Mouse (Mus musculus) embryonic facial prominence, embryonic 12.5 days (tissue): ENCODE measurements around the gene Mctp2. TPM values are rescaled to one million over a fixed set of nuclear protein-coding genes. Genes with fewer than 3 reads are reported as not detected.

Experiments used
- ATAC-seq: fragments of 200-750 bp; cut with Nextera tagmentation; 2 replicates; pipeline ENCODE4 v1.8.0; 2017; ENCODE audit not compliant: insufficient number of reproducible peaks, insufficient read depth, low FRiP score, low TSS enrichment
- H3K27ac ChIP-seq: fragments of 300-500 bp; sonication (generic); 2 replicates; pipeline ENCODE4 v1.5.1; 2016; ENCODE audit warnings: mild to moderate bottlenecking
- H3K27me3 ChIP-seq: fragments of 300-500 bp; sonication (generic); 2 replicates; pipeline ENCODE4 v1.6.1; 2016; ENCODE audit warnings: mild to moderate bottlenecking, moderate library complexity
- H3K36me3 ChIP-seq: fragments of 300-500 bp; sonication (generic); 2 replicates; pipeline ENCODE4 v1.6.1; 2016; ENCODE audit warnings: mild to moderate bottlenecking
- H3K4me1 ChIP-seq: fragments of 300-500 bp; sonication (generic); 2 replicates; pipeline ENCODE4 v1.6.1; 2016
- H3K4me2 ChIP-seq: fragments of 300-500 bp; sonication (generic); replicated peaks from 2 replicates; pipeline ENCODE4 v1.6.1; 2016; ENCODE audit warnings: mild to moderate bottlenecking, moderate library complexity
- H3K4me3 ChIP-seq: fragments of 300-500 bp; sonication (generic); 2 replicates; pipeline ENCODE4 v1.5.1; 2016; ENCODE audit warnings: mild to moderate bottlenecking
- H3K9ac ChIP-seq: fragments of 300-500 bp; sonication (generic); 2 replicates; pipeline ENCODE4 v1.6.1; 2016; ENCODE audit warnings: mild to moderate bottlenecking, moderate library complexity
- H3K9me3 ChIP-seq: fragments of 300-500 bp; sonication (generic); 2 replicates; pipeline ENCODE4 v1.6.1; 2016; ENCODE audit warnings: mild to moderate bottlenecking, moderate library complexity
- WGBS: fragments of 180-500 bp; shearing (Covaris S2); methylation state at CpG from one replicate; pipeline ENCODE4 v1.1.7; 2016; 5-methylcytosine and 5-hydroxymethylcytosine counted together
- polyA plus RNA-seq: library from polyadenylated mRNA; unstranded; fragments of >200 nt; fragmentation: Nextera tagmentation; extraction: Ambion mirVana; gene quantifications from 2 replicates; pipeline ENCODE4 v1.2.1, GENCODE M21; 2016

Gene Mctp2
- polyA plus RNA-seq, 1 experiment from 2014 or later = 1.0 TPM

GRCm38 (mm10) chr7:72108639-72109399 lies 197.6 kb downstream of the Mctp2 start:
- no peak overlapping the region for H3K4me3 ChIP-seq
- no peaks in the 10 kb centered on the region for H3K36me3 ChIP-seq
- H3K27me3 ChIP-seq = no peaks in the 10 kb centered on the region
- no peaks in the 10 kb centered on the region for H3K4me1 ChIP-seq
- H3K9me3 ChIP-seq = no peaks in the 10 kb centered on the region
- H3K27ac ChIP-seq = no peak overlapping the region
- ATAC-seq = no peak
- H3K4me2 ChIP-seq = no peak overlapping the region
- WGBS = 85% methylated on average over 3 of the region's 3 CpGs
- no peak overlapping the region for H3K9ac ChIP-seq

- WGBS = 41% methylated on average over 6 of the region's 6 CpGs
- no peaks in the 10 kb centered on the region for H3K27me3 ChIP-seq
- ATAC-seq = no peak
- H3K9ac ChIP-seq = no peak overlapping the region
- H3K4me3 ChIP-seq = no peak overlapping the region
- no peaks in the 10 kb centered on the region for H3K9me3 ChIP-seq
- H3K27ac ChIP-seq = no peak overlapping the region
- H3K36me3 ChIP-seq = no peaks in the 10 kb centered on the region
- no peak overlapping the region for H3K4me2 ChIP-seq
- no peaks in the 10 kb centered on the region for H3K4me1 ChIP-seq
Observed at GRCm38 (mm10) chr7:72104170-72104569, 202.2 kb downstream of the Mctp2 start.

- Histone ChIP-seq H3K9ac (no peak overlapping the region), H3K4me3 (no peak overlapping the region), H3K36me3 (no peaks in the 10 kb centered on the region), H3K4me1 (no peaks in the 10 kb centered on the region), H3K4me2 (no peak overlapping the region), H3K27me3 (no peaks in the 10 kb centered on the region), H3K27ac (no peak overlapping the region), H3K9me3 (no peaks in the 10 kb centered on the region)
- ATAC-seq = no peak
- 62% methylated on average over 3 of the region's 3 CpGs for WGBS
Observed at GRCm38 (mm10) chr7:72103654-72104053, 202.8 kb downstream of the Mctp2 start.

GRCm38 (mm10) chr7:72100683-72101082 lies 205.7 kb downstream of the Mctp2 start:
- no peak for ATAC-seq
- Histone ChIP-seq H3K36me3 (no peaks in the 10 kb centered on the region), H3K4me2 (no peak overlapping the region)

GRCm38 (mm10) chr7:72098603-72099002 lies 207.8 kb downstream of the Mctp2 start:
- no peak for ATAC-seq
- H3K4me2 ChIP-seq = no peak overlapping the region
- H3K4me3 ChIP-seq = no peak overlapping the region
- H3K9me3 ChIP-seq = no peaks in the 10 kb centered on the region
- H3K27ac ChIP-seq = no peak overlapping the region
- no peak overlapping the region for H3K9ac ChIP-seq
- H3K36me3 ChIP-seq = no peaks in the 10 kb centered on the region
- H3K27me3 ChIP-seq = no peaks in the 10 kb centered on the region
- no peaks in the 10 kb centered on the region for H3K4me1 ChIP-seq
- WGBS = 97% methylated on average over 6 of the region's 6 CpGs

More at GRCm38 (mm10) chr7:72100683-72101082, 205.7 kb downstream of the Mctp2 start:
- WGBS = 64% methylated on average over 5 of the region's 5 CpGs
- no peaks in the 10 kb centered on the region for H3K4me1 ChIP-seq
- H3K27me3 ChIP-seq = no peaks in the 10 kb centered on the region
- no peak overlapping the region for H3K9ac ChIP-seq
- H3K27ac ChIP-seq = no peak overlapping the region
- no peak overlapping the region for H3K4me3 ChIP-seq
- no peaks in the 10 kb centered on the region for H3K9me3 ChIP-seq

GRCm38 (mm10) chr7:72096973-72097372 lies 209.4 kb downstream of the Mctp2 start:
- Histone ChIP-seq H3K4me2 (no peak overlapping the region), H3K4me3 (no peak overlapping the region), H3K9me3 (no peaks in the 10 kb centered on the region), H3K4me1 (no peaks in the 10 kb centered on the region), H3K27ac (no peak overlapping the region), H3K27me3 (no peaks in the 10 kb centered on the region), H3K36me3 (no peaks in the 10 kb centered on the region), H3K9ac (no peak overlapping the region)
- no peak for ATAC-seq
- 62% methylated on average over 1 of the region's 1 CpGs for WGBS

- H3K27me3 ChIP-seq = no peaks in the 10 kb centered on the region
- H3K9me3 ChIP-seq = no peaks in the 10 kb centered on the region
- H3K4me1 ChIP-seq = no peaks in the 10 kb centered on the region
- WGBS = 31% methylated on average over 3 of the region's 3 CpGs
- no peaks in the 10 kb centered on the region for H3K36me3 ChIP-seq
- no peak overlapping the region for H3K9ac ChIP-seq
- no peak overlapping the region for H3K4me3 ChIP-seq
- no peak overlapping the region for H3K27ac ChIP-seq
- H3K4me2 ChIP-seq = no peak overlapping the region
- ATAC-seq = no peak
Observed at GRCm38 (mm10) chr7:72096433-72096832, 210.0 kb downstream of the Mctp2 start.

- H3K9ac ChIP-seq = no peak overlapping the region
- ATAC-seq = no peak
- H3K4me2 ChIP-seq = no peak overlapping the region
- no peaks in the 10 kb centered on the region for H3K36me3 ChIP-seq
- no peaks in the 10 kb centered on the region for H3K27me3 ChIP-seq
- H3K4me3 ChIP-seq = no peak overlapping the region
- H3K4me1 ChIP-seq = no peaks in the 10 kb centered on the region
- WGBS = 77% methylated on average over 3 of the region's 3 CpGs
- H3K9me3 ChIP-seq = no peaks in the 10 kb centered on the region
- H3K27ac ChIP-seq = no peak overlapping the region
Observed at GRCm38 (mm10) chr7:72089463-72090175, 216.8 kb downstream of the Mctp2 start.

- Histone ChIP-seq H3K27me3 (no peaks in the 10 kb centered on the region), H3K9me3 (no peaks in the 10 kb centered on the region), H3K9ac (no peak overlapping the region), H3K4me1 (peaks cover 5% of the 10 kb centered on the region; the same call in 1 of the 2 replicates), H3K4me3 (no peak overlapping the region), H3K4me2 (no peak overlapping the region), H3K36me3 (no peaks in the 10 kb centered on the region), H3K27ac (no peak overlapping the region)
- no peak for ATAC-seq
- 20% methylated on average over 1 of the region's 1 CpGs for WGBS
Observed at GRCm38 (mm10) chr7:72080705-72081104, 225.7 kb downstream of the Mctp2 start.

- 60% methylated on average over 5 of the region's 5 CpGs for WGBS
- H3K27ac ChIP-seq = no peak overlapping the region
- no peaks in the 10 kb centered on the region for H3K9me3 ChIP-seq
- H3K4me2 ChIP-seq = no peak overlapping the region
- no peak overlapping the region for H3K4me3 ChIP-seq
- H3K4me1 ChIP-seq = peaks cover 5% of the 10 kb centered on the region; the same call in 1 of the 2 replicates
- no peaks in the 10 kb centered on the region for H3K36me3 ChIP-seq
- no peak for ATAC-seq
- no peaks in the 10 kb centered on the region for H3K27me3 ChIP-seq
- no peak overlapping the region for H3K9ac ChIP-seq
Observed at GRCm38 (mm10) chr7:72078896-72079295, 227.5 kb downstream of the Mctp2 start.

- H3K9me3 ChIP-seq = no peaks in the 10 kb centered on the region
- no peak overlapping the region for H3K9ac ChIP-seq
- no peaks in the 10 kb centered on the region for H3K4me1 ChIP-seq
- no peak overlapping the region for H3K27ac ChIP-seq
- no peak overlapping the region for H3K4me2 ChIP-seq
- no peaks in the 10 kb centered on the region for H3K36me3 ChIP-seq
- no peaks in the 10 kb centered on the region for H3K27me3 ChIP-seq
- no peak for ATAC-seq
- H3K4me3 ChIP-seq = no peak overlapping the region
- 87% methylated on average over 13 of the region's 13 CpGs for WGBS
Observed at GRCm38 (mm10) chr7:72071418-72072184, 234.8 kb downstream of the Mctp2 start.
